Mouse (Mus musculus) thymus, adult 18-20 months (tissue): Measurements from ENCODE around the gene Prkce.

Experiments
- DNase-seq, 2 experiments: peaks; one replicate each; pipeline ENCODE4 v3.0.0; 2022; ENCODE audit warnings: mixed read lengths in 2 of 2

Gene Prkce

DNA sequence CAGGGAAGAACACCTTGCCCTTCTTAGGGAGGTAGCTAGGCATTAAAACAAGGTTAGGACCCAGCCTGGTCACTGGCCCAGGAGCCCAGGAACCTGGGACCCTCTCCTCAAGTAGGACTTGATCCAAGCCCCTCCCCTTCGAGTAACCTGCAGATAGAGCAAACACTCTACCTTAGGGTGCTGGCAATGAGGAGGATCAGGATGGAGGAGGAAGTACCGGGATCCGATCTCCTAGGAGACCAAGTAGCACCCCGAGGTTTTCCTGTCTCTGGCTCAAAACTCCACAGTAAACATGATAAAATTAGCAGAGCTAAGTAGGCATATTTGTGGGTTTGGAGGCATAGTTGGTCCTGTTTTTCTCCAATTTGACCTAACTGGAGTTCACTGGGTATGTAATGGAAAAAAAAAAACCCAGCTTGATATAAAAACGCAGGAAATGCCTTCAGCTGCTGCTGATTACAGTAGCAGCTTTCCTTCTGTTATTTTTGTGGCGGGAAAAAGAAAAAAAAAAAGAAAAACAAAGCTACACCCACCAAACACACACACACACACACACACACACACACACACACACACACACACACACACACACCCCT is 425.5 kb downstream of the Prkce start:
- no peak for DNase-seq

DNA sequence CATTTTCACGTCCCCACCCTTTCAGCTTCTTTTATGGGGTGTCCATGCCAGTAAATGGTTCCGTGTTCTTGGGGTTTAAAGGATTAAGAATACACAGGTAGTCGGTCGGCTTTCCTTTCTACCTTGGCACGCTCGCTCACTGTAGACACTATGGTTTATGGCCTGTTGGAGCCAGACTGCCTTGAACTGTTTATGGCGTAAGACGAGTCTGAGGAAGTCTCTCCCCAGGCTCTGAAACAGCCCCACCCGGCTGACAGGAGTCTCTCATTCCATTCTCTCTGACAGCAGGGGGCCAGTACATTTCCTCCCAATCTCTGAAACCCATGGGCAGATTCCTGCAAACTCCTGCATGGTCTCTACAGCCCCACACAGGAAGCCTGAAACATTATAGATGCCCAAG is 427.9 kb downstream of the Prkce start:
- DNase-seq = no peak

DNA sequence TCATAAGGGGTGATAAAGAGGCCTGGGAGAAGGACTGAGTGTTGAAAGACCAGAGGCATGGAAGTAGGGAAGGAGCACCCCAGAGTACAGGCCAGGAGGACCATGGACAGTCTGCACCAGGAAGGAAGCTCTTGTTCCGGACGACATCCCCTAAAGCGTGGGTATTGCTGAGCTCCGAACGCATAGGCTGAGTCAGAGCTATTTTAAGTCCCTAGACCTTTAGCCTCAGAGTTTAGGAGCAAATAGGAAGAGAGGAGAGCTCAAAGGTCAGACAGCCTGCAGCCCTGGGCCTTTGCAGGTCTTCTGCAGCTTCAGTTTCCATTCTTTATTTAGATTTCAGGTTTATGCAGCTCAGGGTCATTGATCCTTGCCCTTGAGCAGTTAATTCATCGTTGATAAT is 433.5 kb downstream of the Prkce start:
- no peak for DNase-seq

DNA sequence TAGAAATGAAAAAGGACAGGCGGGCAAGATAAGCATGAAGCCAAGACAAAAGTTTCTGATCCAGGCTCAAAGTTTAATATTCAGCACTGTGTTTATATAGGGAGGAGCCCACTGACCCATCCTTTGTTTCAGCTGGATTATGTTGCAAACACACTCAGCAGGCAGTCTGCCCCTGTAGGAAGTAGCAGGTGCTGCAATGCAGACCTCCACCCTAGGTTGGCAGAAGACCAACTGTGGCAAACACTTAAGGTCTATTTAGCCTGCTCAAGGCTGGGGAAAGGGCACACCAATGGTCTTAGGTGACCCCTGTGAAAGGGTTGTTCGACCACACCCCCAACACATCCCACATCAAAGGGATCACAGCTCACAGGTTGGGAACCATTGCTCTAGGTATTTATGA is 434.3 kb downstream of the Prkce start:
- no peak for DNase-seq

DNA sequence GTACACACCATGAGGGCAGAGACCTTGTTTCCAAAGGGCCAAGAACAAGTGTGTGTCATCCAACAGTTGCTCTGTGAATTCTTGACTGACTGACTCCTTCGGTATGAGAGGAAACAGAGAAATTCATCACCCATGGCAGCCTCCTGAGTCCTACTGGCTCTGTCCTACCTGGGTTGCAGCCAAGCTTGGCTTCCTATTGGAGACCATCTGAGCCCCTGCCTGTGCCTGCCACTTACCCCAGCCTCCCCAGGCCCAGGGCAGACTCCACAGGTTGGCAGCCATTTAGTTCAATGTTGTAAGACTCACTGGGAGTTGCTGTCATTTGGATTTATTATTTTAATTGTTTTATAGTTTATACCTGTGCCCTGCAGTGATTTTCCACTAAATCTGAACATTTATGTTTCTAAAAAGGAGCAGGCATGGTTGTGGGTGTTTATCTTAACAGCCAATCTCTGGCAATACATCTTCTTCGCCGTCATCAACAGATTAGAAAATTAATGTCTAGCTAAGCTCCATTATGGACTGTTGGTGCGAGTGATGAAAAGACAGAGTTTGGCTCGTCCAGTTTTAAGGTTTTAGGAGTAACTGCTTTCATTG is 436.4 kb downstream of the Prkce start:
- no peak for DNase-seq

DNA sequence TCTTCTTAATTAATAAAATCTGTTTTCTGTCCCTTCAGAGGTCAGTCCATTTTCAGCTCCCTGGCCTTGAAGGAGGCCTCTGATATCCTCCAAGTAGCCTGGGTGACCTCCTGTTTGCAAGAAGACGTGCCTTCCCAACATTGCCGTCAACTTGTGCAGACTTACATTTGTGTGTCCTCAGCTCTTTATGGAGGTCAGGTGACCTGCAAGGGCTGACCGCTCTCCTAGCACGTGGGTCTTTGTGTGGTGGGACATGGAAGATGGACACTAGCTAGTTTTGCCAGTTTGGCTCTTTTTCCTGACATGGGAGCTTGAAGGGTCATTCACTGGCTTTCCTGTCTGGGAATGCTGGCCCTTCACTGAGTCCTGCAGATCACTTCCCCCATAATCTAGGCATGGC is 440.4 kb downstream of the Prkce start:
- no peak for DNase-seq

DNA sequence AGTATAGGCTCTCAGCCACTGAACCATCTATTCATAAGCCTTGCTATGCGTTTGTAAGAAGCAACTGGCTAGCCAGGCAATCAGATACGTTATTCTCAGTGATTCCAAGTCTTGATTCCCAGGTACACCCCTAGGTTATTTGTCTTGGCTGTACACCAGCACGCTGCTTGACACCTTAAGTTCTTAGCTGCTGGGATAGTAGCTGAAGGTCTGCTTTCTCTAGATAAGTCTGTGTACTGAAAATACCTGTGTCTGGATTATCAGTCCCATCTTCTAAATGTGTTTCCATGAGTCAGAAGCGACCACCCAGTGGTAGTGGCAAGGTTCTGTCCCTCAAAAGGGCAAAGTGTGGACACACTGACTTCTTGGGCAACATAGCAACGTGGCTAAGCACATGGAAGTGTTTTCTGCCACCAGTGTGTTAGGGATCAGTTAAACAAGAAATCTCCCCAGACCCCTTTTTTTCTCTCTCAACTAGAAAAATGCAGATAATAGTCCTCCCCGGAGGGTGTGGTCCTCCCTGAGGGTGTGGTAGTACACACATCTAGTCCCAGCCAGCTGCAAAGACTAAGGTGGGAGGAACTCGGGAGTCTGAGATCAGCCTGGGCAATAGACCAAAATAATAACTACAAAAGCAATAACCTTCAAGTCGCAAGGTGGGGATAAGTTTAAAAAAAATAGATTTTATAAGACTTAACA is 442.8 kb downstream of the Prkce start:
- DNase-seq = no peak

DNA sequence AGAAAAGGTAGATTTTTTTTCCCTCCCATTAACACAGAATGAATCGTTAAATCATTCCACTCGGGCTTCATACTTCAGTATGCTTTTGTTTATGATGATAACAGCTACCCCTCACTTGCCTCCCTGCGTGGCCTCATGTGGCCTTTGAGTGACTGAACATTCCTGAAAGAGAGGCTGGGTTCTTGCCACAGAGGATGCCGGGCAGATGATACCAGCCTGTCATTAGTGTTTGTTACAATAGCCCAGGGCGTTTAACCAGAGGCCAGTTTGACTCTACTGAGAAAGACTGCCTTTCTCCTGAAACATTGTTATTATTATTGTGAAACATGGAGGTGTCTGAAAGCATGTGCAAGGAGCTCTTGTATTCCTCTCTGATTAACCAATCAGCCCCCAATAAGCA is 444.2 kb downstream of the Prkce start:
- no peak for DNase-seq

DNA sequence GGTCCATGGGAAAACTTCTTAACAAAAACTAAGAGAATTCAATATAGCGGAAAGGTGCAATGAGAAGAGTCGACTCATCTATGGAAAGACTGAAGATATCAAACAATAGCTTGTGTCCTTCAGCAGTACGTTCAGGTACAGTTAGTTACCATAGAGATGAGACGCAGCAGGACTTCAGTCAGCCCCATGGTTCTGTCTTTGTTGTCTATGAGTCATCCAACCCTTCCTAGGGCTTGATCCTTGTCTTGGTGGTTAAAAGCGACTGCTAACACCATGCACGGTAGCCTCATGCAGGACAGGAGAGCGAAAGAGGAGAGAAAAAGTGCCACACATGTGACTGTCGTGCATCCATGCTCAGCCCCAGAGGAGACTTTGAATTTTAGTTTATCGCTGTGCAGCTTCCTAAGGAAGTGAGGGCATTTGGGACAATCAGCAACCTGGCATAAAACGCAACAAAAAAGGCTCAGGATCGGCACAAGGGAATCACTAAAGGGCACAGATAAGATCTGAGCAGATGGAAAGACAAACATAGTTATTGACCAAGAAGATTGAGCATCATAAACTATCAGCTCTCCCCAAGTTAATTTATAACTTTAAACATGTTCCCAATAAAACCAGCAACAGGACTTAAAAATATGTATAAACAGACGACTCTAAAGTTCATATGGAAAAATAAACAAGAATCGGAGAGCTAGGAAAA is 448.2 kb downstream of the Prkce start:
- DNase-seq = no peak

DNA sequence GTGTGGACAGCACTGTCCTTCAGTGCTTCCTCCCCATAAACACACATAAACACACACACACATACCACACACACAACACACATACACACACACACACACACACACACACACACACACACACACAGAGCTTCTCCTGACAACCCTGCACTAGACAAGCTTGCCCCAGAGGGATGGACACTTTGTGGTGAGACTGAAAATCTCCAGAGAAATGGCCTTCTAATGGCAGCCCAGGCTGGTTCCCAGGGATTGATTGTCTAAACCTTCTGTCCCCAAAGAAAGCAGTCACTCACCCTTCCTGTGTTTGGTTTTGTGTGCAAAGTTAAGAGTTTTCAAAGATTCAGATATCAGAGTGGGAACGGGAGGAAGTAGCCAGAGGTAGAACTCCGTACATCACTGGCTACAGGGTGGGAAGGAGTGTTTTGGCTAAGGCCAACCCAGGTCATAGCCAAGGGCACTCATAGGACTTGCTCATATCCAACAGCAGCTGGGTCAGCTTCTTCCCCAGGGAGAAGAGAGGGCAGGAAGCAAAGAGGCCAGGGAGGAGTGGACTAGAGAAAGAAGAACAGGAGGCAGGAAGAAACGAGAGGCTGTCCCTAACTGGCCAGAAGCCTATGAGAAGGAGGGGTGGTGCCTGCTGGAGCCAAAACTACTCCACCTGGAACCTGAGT is 450.1 kb downstream of the Prkce start:
- no peak for DNase-seq

DNA sequence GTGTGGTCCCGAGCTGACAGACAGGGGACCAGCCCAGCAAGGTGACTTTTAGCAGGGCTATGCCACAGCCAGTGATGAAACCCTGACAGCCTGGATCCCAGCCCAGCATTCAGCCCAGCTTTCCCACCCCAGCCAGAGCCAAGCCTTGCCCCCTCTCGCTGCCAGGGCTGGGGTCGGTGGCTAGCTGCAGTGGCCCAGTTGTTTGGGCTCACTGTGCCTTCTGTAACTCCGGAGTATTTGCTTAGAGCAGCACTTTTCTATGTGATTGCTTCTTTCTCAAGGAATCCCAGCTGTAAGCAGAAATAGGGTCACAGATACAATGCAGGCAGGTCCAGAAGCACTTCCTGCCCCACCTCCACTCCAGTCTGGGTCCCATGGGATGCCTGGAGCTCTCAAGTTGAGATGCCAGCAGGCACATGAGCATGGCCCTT is 450.9 kb downstream of the Prkce start:
- no peak for DNase-seq

DNA sequence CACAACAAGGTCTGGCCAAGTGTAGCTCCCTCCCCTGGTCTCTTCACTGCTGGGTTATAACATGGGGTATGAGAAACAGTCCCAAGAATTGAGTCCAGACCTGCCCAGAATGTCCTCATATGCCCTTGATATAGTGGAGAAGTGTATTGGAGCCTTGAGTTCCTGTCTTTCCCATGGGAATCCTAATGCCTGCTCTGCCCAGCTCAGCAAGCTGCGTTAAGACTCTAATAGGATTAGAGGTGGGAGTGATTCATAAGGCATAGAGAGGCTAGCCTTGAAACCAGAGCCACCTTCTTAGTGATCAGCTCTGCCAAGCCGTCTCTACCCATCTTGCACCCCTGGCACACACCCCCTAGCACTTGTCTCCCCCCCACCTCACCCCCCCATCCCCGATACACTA is 455.3 kb downstream of the Prkce start:
- DNase-seq = no peak

DNA sequence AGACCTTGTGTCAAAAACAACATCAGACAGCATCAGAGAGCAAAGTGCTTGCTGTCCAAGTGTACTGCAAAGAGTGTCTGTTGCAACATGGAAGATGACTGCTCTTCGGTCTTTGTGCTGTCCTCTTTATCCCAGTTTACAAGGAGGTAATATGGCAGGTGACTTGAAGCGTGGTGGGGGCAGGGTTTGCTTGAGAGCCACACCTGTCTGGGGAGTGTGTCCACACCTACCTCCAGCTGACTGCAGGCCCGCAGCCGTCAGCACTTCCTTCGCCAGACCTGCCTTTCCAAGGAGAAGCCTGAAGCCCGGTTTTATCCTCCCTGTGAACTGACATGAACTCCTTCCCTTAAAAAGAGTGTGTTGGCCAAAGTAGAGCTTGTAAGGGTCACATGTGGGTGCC is 458.9 kb downstream of the Prkce start:
- DNase-seq = no peak

DNA sequence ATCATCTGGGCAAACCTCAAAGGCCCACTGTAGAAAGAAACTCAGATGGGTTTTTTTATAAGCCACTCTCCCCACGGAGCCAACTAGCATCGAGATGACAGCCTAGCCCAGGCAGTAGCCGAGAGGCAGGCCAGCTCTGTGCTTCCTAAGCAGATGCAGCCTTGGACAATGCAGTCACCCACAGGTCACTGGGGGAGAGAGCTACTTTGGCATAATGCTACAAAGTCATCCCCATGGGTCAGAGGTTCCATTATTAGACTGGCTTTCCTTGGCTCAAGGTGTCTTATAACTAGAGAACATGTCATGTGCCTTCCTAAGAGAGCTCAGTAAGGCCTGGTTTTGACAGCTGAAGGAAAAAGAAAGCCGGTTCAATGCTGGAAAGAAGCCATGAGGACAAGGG is 465.5 kb downstream of the Prkce start:
- DNase-seq = no peak

DNA sequence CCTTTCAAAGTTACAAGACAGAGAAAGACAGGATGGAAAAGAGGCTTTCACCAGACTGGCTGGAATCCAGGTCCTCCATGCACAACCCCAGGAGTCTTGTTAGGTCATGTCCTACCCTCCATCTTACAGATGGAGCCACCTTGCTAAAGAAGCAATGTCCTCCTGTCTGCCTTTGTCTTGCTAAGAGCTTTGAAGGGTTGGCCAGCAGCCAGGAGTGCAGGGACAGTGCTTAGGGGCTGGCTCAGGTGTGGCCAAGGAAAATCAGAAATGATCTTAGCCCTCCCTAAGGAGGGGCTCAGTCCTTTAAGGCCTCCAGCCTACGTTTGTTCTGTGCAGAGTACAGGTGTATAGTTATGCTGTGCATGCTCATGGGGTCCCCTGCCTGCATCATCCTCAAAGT is 469.7 kb downstream of the Prkce start:
- no peak for DNase-seq

DNA sequence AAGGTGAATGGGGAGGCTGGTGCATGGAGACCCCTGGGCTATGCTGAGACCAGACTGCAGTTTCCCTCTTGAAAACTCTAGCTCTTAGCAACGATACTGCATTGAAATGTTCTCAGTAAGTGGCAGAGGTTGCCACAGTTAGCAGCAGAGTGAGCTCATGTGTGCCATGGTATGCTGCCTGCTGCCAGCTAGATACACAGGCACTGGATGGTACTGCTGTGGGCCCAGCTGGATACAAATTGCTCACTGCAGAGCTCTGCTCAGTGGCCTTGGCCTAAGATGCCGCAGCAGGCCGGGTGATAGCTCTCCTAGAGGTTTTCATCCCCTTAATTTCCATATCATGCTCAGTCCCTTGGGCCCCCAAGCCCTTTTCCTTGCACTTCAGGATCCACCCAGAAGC is 471.7 kb downstream of the Prkce start:
- no peak for DNase-seq

DNA sequence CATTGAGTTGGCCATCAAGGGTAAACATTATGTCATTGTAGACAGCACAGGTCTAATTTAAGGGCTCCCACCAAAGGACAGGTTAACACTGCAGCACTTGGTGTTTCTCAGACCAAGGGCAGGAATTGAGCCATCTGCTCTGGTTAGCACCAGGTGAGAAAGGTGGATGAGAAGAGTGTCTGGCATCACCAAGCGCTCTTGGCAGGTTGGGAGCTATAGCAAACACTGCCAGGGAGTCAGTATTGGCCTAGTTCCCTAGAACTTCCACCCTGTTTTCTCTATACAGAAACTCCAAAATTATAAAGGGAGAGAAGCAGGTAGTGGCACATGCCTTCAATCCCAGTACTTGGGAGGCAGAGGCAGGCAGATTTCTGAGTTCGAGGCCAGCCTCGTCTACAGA is 479.6 kb downstream of the Prkce start:
- no peak for DNase-seq

DNA sequence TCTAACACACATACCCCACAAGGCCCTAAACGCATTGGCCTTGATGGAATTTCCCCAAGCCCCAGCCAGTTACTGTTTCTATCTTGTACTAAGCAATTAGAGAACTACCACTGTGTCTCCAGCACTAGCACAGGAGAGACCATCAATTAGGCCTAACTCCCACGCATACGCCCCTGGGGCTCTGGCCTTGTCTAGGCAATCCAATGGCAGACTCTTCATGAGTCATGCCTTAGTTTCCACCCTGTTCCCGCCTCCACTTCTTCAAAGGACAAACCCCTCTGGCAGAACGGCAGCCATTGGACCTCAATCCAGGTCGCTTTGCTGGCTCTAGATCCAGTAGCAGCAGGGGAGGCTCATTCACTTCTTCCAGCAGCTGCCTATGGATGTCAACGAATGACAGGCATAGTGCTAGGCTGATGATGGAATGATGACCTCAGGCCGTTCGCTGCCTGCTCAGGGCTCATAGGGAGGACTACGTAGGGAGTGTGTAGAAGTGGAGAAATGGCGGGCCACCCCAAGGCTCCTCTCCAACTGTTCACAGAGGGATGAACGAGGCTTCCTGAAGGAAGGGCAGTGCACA is 481.4 kb downstream of the Prkce start:
- DNase-seq = no peak

DNA sequence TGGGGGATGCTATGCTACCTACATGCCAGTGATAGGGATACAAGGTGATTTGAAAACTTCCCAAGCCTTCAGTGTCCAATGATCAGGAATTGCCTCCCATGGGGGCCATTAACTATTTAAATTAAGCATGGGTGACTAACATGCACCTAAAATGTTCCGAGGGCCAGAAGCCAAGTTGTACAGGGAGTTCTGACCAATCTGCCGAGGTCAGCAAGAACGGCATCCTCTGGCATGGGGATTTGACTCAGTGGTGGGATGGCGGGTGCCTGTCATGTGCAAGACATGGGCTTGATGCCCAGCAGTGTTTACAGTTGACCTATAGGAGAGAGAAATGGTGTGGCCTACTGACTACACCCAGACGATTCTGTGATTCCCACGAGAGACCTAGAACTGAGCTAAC is 482.7 kb downstream of the Prkce start:
- DNase-seq = no peak

DNA sequence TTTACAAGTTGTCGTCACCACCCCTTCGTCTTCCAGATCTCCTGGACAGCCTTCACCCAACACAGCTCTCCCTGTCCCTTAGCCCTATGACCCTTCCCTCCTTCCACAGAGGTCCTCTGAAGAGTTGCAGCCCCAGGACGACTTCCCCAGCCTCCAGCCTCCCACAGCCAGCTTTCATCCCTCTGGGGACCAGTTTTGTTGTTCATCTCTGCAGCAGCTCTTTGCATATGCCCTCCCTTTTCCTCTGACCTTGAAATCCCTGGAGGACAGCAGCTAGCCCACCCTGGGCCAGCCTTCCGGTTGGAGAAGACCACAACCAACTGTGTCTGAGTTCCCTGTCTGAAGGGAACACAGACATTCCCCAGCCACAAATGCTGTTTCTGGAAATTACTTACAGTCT is 483.5 kb downstream of the Prkce start:
- DNase-seq = no peak

DNA sequence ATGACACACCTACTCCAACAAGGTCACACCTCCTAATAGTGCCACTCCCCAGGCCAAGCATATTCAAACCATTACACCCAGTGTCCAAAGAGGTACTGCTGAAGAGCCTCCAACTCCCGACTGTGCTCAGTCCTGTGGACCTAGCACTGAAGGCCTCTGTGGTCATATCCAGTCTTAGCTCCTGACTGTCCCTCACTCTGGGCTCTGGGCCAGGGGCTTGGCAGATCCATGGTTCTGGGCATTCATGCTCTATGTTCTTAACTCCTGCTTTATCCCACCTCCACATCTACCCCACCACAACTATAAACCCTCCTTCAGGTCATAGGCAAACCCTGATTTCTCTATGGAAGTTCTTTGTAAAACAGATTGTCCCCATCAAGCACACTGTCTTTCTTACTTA is 485.2 kb downstream of the Prkce start:
- no peak for DNase-seq

DNA sequence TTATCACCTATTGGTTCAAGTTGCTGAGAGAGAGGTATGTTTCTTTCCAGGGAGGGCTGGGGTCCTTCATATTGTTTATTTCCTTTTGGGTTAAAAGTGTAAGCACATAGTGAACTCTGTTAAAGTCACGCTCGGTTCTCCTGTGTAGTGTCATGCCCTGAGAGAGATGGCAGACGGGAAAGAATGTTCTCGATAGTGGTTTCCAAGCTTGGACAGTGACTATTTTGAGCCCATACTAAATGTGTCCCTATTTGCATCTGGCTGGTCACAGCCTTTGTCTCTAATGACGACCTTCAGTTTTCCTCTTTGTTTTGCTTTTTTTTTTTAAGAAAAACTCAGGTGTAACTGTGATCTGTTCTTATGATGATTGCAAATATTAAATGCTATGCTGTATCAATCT is 488.8 kb downstream of the Prkce start:
- DNase-seq = no peak

DNA sequence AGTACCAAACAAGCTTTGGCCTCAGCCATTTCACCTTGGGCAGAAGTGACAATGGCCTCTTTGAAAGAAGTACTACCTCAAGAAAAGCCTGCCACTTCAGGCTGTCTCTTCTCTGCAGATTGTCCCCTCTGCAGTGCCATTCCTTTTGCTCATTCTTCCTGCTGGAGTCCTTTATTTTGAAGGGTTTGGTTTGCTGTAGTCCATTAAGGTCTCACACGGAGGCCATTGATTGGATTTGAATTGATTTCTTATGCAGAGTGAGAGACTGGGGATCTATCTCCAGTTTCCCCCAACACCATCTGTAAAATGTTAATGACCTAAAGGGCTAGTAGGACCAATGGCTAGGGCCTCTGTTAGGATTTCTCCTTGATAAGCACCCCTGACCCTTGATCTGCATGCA is 494.7 kb downstream of the Prkce start:
- no peak for DNase-seq
